Mouse (Mus musculus): ENCODE data around the gene Prss30.

DNA sequence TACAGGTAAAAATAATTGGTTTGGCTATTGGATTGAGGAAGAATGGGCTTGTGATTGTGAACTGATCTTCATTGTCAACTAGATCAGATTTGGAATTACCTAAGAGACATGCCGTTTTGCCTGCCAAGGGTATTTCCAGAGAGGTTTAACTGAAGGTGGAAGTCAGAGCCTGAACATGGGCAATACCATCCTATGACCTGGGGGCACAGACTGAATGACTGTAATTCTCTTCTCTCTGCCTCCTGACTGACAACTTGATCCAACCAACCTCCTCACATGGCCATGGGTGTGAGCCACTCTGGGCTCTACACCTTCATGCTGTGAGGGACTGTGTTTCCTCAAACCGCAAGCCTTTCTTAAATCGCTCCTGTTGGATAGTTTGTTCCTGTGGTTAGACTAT lies 24.7 kb upstream of the Prss30 start:
- no peak for TF ChIP-seq CTCF (IDR thresholded peaks at IDR 0.05; ENCODE audit: borderline replicate concordance, extremely low read depth, insufficient read depth, insufficient read length)
- TF ChIP-seq POLR2A (IDR thresholded peaks at IDR 0.05; ENCODE audit: borderline replicate concordance, extremely low read depth, insufficient read depth, insufficient read length, poor library complexity, severe bottlenecking) = no peak

Data from brain, embryonic 14.5 days (tissue).